Mouse (Mus musculus) kidney, postnatal 4 days (tissue): ENCODE results near the gene Atox1.
"Not testable (repeated sequence)": the region's sequence is repeated elsewhere in the genome, so short reads cannot be mapped to it uniquely, and the experiment has no call there.

ENCODE experiments used
- DNase-seq, 2 experiments: peaks; one replicate each; pipeline ENCODE4 v3.0.0; 2021; ENCODE audit warnings: mixed read lengths in 2 of 2

The Atox1 gene

DNA sequence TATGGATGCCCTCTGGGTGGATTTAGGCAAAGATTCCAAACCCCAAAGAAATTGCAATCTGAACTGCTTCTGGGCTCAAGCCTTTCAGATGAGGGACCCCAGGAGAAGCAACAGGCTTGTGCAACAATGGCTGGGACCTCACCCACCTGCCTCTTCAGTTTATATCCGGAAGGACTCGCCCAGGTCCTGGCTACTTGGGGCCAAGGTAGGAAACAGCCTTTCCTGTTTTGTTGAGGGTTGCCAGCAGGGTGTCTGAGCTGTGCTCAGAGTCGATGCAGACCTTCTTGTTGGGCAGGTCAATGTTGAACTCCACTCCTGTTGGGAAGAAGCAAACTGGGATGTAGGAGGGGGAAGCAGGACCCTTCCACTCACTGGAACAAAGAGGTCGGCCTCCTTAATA, 10.7 kb downstream of the Atox1 start:
- DNase-seq, result no peak

DNA sequence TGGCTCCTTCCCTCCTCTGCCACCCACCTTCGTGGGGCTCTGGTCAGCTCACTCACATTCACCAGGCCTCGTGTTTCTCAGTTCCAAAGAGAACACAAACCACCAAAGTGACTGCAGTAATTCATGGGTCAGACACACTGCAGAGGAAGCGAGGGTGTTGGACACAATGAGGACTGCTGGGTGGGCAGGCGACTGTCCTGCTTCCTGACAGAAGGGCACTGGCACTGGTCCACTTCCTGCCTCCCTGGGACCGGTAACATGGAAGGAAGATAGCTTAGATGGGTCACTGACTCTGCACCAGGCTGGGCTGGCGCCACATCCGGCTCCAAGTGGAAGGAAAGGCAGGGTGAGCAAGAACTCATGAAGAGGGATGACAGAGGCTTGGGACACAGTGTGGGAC, 11.5 kb downstream of the Atox1 start:
- peak; percentile 44 to 63 for DNase-seq

DNA sequence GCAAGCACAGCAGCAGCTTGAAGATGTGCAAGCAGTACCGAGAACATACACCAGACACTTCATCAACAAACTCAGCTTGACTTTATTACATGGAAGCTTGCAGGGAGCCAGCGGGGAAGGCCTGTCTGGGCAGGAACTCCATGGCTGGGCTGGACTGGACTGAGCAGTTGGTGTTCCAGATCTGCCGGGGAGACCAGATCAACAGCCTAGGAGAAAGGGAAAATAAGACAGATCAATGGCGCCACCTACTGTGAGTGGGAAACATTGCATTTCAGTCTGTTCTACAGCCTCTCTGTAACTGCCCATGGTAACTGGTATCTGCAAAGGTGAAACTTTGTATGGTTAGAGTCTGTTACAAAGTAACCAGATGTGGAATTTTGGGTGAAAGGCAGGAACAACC, 14.5 kb downstream of the Atox1 start:
- peak; percentile 86 to 88 for DNase-seq

DNA sequence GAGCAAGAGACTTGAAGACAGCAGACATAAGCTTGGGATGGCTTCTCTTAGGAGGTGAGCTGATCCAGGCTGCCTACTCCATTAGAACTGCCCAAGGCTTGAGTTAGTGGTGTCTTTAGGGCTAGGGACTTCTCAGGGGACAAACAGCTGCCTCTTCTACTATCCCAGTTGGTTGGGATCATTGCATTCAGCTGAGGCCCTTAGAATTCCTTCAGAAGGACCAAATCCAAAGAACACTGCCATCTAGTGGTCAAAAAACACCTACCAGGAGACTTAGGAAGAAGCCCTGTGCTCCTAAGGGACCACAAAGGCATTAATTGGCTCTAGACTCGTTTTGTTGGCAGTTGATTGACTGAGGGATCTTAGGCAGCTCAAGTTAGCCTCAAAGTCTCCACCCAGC, 16.3 kb downstream of the Atox1 start:
- peak; percentile 23 to 53 for DNase-seq

DNA sequence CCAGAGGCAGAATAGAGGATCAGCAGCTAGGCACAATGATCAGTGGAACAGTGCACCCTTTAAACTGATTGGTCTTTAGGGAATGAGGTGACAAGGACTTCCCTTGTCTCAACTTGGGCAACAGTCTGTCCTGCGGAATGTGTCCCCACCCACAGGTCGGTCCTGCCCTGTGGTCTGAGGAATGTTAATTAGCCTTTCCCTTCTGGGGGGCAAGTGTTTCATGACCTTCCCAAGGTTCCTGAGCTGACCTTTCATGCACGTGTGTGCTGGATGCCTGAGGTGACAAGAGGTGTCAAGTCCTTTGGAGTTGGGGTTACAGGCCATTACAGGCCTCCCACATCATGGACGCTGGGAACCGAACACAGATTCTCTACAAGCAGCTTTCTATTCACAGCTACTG, 21.3 kb downstream of the Atox1 start:
- no peak for DNase-seq

DNA sequence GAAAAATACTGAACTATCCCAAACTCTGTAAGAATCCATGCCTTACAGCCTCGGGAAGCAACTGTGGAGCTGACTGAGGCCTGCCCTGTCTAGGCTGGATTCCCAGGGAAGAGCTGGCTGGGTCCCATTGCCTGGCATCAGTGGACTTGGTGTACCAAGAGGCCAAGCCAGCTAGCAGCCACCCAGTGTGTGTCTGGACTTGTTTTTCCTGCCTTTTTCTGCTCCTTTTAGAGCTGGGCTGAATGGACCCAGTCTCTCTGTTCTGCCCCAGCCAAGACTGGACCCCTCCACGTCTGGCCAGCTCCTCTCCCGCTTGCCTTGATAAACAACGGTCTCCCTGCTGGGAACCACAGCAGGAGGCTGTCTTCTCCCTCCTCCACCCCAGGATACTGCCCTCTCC, 23.0 kb downstream of the Atox1 start:
- no peak for DNase-seq

DNA sequence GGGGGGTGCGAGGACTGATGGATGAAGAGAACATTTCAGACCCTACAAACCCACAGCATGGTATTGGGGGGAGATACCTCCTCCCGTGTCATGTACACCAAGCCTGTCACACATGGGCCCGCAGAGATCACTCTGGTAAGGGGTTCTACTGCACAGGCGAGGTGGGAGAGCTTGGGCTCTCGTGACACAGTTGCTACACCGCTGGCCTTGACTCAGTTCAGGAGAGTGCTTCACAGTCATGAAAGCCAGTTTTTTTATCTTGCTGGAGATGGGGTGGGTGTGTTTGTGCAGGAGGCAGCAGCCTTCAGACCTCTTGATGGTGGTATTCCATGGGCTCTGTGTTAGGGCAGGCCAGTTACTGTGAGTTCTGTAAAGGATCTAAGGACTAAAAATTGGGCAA, 24.9 kb downstream of the Atox1 start:
- DNase-seq, result no peak

DNA sequence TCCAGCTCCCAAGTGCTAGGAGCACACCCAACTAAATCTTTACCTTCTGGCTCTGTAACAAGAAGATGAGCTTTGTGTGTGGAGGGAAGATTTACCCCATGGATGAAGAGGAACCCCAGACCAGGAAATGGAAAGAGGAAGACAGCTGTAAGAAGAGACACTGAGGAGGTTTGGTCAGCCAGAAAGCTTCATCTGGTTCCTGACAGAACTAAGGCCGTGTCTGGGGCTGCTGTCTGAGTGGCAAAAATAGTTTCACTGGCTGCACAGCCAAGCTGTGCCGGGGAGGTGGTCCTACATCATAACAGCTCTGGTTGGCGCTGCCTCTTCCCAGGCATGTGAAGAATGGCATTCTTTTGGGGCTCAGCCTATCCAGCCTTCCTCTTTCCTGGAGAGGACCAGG, 28.1 kb downstream of the Atox1 start:
- no peak for DNase-seq

DNA sequence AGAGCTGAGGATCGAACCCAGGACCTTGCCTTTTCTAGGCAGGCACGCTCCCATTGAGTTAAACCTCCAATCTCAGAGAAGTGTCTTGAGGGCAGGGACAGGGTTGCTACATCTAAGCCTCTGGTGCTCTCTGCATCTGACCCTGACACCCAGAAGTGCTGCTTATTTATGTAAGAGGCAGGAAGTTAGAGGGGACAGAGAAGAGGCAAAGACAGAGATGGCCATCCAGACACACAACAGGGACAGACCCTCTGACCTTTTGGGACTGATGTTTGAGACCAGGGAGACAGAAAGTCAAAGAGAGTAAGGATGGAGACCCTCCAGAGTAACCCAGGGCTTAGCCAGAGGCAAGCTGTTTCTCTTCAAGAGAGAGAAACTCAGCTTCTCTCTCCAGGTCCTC, 31.1 kb downstream of the Atox1 start:
- no peak for DNase-seq

DNA sequence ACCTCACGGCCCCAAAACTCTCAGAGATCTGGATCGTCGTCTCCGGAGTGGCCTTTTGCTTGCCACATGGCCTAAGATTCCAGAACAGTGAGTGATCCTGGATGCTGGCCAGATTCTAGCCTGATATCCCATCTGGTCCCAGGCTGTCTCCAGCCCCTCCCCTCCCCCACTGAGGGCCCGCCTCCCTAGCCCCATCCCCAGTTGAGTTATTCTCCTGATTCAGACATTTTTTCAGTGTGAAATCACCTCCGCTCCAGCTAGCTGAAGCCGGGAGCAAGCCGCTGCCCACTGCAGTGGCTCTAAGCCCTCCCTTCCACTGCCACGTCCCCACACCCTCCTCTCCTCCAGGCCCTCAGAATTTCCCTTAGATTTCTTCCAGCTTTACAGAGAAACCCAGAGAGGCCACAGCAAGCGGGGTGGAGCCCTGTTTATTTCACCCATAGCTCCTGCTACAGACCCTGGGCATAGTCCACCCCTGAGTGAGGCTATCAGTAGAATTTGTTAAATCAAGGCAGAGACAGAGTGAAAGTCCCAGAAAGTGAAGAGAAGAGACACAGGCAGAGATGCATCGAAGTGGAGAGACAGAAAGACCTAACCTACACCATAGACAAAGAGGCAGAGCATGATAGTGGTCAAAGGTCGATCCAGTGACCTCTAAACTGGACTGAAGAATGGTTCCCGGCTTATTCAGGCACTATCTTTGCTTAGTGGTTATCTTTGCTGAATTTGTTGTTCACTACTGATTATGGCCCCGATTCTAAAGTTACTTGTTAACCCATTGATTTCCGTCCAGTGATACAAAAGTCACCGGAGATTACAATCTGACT, 32.6 kb downstream of the Atox1 start:
- peak; percentile 93 to 96 for DNase-seq

DNA sequence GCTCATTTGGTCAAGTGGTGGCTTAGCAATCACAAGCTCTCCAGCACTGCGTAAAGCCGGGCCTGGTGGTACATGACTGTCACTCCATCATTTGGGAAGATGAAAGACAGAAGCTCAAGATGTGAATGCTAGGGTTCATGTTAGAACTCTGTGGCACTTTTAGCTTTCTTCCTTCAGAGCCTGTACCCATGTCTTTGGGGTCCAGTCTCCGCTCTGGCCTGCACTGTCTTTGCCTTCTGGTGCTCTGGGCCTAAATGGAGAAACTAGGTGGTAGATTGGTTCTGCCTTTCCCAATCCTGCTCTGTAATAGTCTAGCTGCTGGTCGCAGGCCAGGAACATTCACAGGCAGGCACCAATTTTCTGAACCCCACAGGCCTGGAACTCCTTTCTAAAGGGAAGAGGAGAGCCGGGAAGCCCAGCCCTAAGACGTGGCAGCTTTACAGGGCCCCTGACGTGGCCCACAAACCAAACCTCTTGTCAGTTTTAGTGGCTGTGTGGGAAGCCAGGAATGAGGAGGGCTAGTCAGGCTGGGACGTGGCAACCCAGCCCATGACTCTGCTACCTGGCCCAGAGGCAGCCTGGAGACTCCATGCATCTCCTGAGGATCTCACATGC, 36.2 kb downstream of the Atox1 start:
- DNase-seq, result no peak

DNA sequence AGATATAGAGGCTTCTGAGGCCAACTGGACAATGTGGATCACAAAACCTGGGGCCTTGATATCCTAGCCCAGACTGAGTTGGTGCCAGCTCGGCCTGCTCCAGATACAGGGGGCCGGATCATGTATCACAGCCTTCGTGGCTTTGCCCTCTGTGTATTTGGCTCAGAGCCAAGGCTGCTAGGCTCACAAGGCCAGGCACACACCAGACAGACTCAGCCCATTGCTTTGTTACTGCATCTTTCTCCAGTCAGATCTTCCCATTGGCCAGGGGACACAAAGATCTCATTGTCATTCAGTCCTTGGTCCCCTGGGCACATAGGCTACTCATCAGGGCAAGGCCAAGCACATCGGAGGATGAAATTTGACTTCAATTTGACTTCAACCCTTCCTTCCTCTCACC, 37.3 kb downstream of the Atox1 start:
- peak in 1 of 2 experiments; percentile 49 for DNase-seq

DNA sequence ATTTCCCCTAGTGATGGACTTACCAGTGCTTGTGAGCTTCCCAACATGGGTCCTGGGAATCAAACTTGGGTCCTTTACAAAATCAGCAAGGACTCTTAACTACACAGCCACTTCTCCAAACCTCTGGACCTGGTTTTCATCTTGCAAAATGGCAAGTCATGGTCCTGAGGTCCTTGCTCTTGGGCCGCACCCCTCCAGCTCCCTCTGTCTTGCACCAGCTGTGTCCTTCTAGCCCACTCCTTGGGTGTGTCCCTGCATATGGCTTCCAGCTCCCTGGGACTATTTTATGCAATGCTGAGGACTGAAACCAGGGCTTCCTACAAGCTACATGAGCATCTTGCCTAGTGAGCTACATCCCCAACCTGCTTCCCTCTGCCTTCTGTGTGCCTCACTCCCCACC, 38.1 kb downstream of the Atox1 start, which contains the start of gene Sparc:
Gene Sparc (minus strand): TSS at position 206 of the 400 bp plus-strand sequence.
- DNase-seq, result no peak

DNA sequence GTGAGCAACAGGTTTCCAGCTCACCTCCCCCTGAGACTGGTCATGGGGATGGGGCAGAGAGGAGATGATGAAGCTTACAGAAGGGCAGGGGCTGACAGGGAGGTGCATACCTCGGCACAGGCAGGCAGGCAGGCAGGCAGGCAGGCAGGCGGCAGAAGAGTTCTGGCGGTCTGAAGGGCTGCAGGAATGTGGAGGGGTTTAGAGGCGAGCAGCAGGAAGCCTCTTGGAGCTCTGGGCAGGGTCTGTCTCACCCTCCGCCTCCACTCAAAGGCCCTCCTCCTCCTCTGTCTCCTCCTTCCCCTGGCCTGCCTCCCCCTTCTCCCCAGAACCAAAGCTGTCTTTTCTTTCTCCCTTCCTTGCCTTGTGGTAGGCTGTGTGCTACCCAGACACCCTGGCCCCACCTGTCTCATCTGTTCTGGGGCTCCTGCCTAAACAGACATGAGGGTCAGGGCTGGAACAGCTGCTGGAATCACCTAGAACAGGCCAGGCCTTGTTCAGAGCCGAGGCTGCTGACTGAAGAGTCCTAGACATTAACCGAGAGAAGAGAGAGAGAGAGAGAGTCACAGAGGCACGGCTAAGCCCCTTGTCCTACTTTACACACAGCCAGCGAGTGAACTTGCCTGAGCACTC, 41.2 kb downstream of the Atox1 start:
- peak; percentile 81 to 87 for DNase-seq

DNA sequence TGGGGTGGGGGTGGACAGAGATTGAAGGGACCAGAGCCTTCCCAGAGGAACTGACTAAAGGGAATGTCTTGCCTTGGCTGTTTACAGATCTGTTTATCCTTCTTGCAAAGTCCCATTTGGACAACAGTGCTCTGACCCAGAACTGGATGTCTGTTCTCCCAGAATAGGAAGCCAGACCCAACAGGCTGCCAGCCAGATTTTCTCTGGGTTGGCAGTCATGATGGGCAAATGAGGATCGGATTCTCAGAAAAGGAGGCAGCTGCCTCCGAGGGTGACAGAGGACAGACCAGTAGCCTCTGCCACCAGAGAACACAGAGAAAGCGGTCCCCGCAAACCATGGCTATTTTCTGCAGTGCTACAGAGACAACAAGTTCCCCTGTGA, 41.8 kb downstream of the Atox1 start:
- DNase-seq, result no peak

DNA sequence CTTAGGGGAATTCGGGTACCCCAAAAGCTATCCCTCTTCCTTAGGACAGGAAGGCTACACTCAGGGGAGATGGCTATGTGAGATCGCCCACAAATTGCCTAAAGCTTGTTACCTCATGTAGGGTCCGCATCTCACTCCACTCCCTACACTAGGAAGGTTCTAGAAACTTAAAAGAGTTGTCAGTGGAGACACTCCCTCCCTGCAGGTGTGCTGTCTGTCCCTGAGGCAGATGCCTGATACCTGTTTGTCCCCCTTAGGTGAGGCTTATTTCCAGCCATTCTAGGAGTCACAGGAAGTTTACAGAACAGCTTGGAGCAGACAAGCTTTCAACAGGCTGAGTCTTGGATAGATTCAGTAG, 42.4 kb downstream of the Atox1 start:
- DNase-seq, result no peak

DNA sequence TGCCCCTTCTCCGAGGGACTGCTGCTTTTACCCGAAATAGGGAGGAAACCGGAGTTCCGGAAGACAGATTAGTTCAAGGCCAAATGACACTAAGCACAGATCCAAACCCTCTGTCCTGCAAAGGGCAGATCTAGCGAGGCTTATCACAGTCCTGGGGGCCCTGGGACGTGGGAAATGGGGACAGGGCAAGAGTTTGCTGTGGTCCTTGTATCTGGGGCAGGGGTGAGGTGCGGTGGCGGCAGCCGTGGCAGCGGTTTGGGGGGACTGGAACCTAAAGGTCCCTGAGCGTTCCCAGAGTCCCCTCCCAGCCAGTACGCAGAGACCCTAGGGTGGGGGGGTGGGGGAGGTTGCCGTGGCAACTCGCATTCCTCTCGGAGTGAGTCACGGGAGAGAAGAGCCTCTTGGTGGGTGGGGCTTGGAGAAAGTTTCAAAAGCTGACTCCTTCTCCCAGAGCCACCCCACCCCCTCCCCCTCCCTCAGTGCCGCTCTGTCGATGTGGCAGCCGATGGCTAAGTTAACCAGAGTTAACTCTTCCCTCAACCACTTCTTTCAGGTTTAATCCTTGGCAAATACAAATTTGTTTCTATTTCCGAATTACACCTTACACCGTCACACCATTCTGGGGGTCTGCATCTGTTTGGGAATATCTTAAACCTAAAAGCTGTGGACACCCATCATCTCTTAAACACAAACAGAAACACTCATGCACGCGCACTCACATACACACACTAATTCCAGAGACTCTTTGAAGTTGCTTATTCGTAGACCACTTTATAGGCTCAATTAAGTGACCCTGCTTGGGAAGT, 42.9 kb downstream of the Atox1 start:
- DNase-seq, result peak; percentile 62 to 77

DNA sequence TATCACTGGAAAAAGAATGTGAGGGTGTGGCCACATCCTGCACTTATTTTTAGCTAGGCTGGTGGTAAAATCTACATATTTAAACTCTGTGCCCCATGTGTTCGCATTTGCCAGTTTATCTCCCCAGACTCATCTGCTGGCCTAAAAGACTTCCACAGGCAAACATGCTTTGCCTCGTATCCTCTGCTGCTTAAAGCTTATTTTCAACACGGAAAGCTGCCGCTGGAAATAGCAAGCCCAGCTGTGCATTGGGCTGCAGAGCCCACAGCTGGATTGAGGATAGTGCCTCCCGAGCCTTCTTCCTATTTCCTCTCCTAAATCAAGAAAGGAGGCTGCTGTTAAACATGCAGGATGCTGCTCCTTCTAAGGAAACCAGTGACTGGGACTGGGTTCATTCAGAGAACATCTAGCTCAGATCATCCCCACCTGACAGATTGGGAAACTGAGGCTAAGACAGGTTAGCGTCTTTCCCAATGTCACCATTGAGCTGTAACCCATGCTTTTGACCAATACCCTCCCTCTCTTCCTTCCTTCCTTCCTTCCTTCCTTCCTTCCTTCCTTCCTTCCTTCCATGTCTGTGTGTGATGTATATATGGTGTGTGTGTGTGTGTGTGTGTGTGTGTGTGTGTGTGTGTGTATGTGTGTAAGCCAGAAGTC, 44.3 kb downstream of the Atox1 start:
- peak in 1 of 2 experiments; percentile 54 for DNase-seq

DNA sequence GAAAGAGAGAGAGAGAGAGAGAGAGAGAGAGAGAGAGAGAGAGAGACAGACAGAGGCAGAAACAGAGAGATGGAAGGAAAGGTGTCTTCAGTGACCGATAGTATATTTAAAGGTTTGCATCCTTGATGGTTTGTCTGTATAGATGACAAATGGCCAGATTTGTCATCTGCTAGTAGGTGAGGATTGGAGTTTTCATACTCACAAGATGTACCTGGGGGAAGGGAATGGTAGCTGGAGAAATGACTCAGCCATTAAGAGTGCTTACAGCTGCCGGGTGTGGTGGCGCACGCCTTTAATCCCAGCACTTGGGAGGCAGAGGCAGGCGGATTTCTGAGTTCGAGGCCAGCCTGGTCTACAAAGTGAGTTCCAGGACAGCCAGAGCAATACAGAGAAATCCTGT, 45.3 kb downstream of the Atox1 start:
- DNase-seq, result not testable (repeated sequence)

DNA sequence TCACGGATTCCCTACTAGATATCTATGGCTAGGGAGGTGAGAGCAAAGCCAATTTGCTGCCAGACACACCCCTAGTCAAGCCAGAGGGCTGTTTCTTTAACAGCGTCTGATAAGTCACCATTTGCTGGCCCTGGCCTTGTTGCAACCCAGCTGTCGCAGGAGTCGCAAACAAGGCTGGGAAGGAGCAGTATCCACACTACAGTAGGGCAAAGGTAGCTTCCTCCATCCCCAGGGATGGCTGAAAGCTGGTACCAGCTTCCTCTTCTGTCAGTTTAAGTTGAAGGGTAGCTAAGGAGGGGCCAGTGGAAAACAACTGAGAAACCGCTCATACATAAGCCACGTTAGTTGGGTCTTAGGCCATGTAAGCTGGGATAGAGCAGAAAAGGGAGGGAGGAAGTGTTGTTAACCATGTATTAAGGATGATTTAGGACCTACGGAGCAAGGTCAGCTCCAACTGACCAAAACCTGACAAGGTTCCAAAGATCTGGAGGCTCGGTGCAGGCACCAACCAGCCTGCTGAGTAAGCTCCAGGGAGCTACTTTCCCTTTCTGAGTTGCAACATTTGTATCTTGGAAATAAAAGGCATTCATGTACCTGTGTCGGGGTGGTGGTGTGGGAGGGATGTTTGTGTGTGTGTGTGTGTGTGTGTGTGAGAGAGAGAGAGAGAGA, 45.9 kb downstream of the Atox1 start:
- DNase-seq, result peak; percentile 59 to 70

DNA sequence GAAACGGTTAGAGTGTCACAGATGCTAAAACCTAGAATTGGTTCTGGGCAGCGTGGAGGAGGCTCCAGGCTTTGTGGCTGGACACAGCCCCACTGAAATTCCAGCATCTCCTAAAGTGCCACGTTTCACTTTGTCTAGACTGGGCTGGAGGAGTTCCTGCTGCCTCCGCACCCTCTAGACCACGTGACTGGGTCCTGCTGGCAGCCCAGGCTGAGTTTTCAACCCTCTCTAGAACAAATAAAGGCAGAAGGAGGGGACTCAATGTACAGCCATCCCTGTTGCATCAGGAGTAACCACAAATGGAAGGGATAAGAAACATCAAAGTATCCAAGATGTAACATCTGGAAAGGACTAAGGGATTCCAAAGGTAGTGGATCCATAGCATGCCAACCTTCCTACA, 46.7 kb downstream of the Atox1 start:
- DNase-seq, result peak; percentile 55 to 67

DNA sequence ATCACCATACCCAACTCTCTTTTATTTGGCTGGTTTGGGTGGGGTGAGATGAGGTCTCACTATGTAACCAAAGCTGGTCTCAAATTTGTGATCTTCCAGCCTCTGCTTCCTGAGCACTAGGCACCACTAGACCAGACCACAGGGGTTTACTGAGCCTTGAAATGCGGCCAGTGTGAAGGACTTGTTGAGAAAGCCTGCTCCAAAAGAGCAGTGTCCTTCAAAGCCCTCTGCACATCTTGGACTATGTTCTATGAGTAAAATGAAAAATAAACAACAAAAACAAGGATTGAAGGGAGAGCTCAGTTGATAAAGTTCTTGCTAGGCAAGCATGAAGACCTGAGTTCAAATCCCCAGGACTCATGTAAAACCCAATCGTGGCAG, 47.6 kb downstream of the Atox1 start:
- no peak for DNase-seq
